Mouse (Mus musculus) forebrain, embryonic 13.5 days (tissue): ENCODE data around the gene Luc7l. TPM values are rescaled to one million over a fixed set of nuclear protein-coding genes. Genes with fewer than 3 reads are reported as not detected.

Source experiments
- ATAC-seq: fragments of 200-750 bp; cut with Nextera tagmentation; 2 replicates; pipeline ENCODE4 v1.8.0; 2017
- H3K27ac ChIP-seq: fragments of 300-500 bp; sonication (generic); 2 replicates; pipeline ENCODE4 v1.5.1; 2015; ENCODE audit warnings: inconsistent platforms, mild to moderate bottlenecking, moderate library complexity
- H3K27me3 ChIP-seq: fragments of 300-500 bp; sonication (generic); 2 replicates; pipeline ENCODE4 v1.6.1; 2015; ENCODE audit warnings: mild to moderate bottlenecking, inconsistent platforms
- H3K36me3 ChIP-seq: fragments of 300-500 bp; sonication (generic); 2 replicates; pipeline ENCODE4 v1.6.1; 2015; ENCODE audit warnings: mild to moderate bottlenecking, inconsistent platforms; ENCODE audit not compliant: poor library complexity, severe bottlenecking
- H3K4me1 ChIP-seq: fragments of 300-500 bp; sonication (generic); 2 replicates; pipeline ENCODE4 v1.6.1; 2015; ENCODE audit warnings: inconsistent platforms
- H3K4me2 ChIP-seq: fragments of 300-500 bp; sonication (generic); 2 replicates; pipeline ENCODE4 v1.6.1; 2015; ENCODE audit warnings: inconsistent platforms, mild to moderate bottlenecking, moderate library complexity
- H3K4me3 ChIP-seq: fragments of 300-500 bp; sonication (generic); 2 replicates; pipeline ENCODE4 v1.5.1; 2015; ENCODE audit warnings: mild to moderate bottlenecking, inconsistent platforms
- H3K9ac ChIP-seq: fragments of 300-500 bp; sonication (generic); 2 replicates; pipeline ENCODE4 v1.6.1; 2015; ENCODE audit warnings: mild to moderate bottlenecking, inconsistent platforms
- H3K9me3 ChIP-seq: fragments of 300-500 bp; sonication (generic); replicated peaks from 2 replicates; pipeline ENCODE4 v1.6.1; 2016; ENCODE audit warnings: inconsistent platforms
- whole genome bisulfite sequencing: fragments of 180-500 bp; shearing (Covaris S2); methylation state at CpG from one replicate; pipeline ENCODE4 v1.1.7; 2015; 5-methylcytosine and 5-hydroxymethylcytosine counted together
- polyA plus RNA-seq: library from polyadenylated mRNA; unstranded; fragments of >200 nt; fragmentation: Nextera tagmentation; extraction: Ambion mirVana; gene quantifications from 2 replicates; pipeline ENCODE4 v1.2.1, GENCODE M21; 2015

The Luc7l gene
- polyA plus RNA-seq, 1 experiment from 2014 or later = 121 TPM

DNA sequence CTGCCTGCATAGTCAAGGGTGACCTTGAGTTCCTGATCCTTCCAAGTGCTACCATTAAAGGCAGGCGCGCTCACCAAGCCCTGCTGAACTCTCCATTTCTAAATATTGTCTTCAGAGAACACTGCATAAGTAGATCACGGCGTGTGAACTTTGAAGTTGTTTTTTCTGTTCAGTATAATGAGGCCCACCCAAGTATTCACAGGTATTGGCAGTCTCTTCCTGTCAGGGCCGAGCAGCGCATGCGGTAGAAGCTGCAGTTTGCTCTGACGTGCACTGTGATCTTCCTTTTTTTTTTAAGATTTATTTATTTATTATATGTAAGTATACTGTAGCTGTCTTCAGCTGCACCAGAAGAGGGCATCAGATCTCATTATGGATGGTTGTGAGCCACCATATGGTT is 18.3 kb upstream of the Luc7l start:
- no peaks in the 10 kb centered on the region for H3K27me3 ChIP-seq
- no peaks in the 10 kb centered on the region for H3K9me3 ChIP-seq
- H3K4me3 ChIP-seq = no peak overlapping the region
- H3K4me2 ChIP-seq = no peak overlapping the region
- WGBS = 90% methylated on average over 8 of the region's 8 CpGs
- H3K27ac ChIP-seq = no peak overlapping the region
- H3K4me1 ChIP-seq = peaks cover 12% of the 10 kb centered on the region; the same call in 1 of the 2 replicates
- H3K36me3 ChIP-seq = no peaks in the 10 kb centered on the region
- no peak for ATAC-seq
- no peak overlapping the region for H3K9ac ChIP-seq

DNA sequence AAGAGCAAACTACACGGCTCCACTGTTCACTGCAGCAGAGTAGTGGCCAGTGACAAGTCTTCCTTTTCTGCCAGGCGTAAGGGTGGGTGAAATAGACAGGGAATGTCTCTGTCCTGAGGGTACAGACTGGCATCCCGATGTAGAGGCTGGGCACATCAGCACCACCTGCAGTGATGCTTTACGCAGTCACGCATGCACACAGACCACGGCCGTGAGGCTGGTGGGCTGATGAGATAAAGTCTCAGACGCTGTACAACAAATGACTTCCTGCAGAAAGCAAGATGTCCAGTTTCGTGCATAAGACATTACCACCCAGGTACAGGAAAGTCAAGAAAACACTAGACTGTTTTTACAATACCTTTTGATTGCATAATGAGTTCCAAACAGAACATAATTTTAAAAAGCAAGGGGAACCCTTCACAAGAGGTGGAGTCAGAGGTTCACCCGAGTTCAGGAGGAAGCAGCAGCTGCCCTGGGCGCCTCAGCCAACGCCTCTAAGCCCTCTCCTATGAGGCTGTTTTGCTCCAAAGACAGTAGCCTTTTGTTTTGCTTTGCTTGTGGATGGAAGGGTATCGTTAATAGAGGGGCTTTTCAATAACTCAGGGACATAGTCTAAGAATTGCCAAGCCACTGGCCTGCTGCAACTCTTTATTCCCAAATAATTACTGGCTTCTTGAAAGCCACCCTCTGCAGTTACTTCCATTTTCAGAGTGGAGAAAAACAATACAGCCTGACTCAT is 17.4 kb upstream of the Luc7l start:
- 49% methylated on average over 13 of the region's 13 CpGs for WGBS
- Histone ChIP-seq H3K9ac (no peak overlapping the region), H3K36me3 (no peaks in the 10 kb centered on the region), H3K4me2 (no peak overlapping the region), H3K27me3 (no peaks in the 10 kb centered on the region), H3K4me3 (no peak overlapping the region), H3K4me1 (peaks cover 12% of the 10 kb centered on the region; the same call in 1 of the 2 replicates), H3K27ac (no peak overlapping the region; the same call in 1 of the 2 replicates), H3K9me3 (no peaks in the 10 kb centered on the region)
- no peak for ATAC-seq

- Histone ChIP-seq H3K4me1 (peaks cover 12% of the 10 kb centered on the region; the same call in 1 of the 2 replicates), H3K36me3 (no peaks in the 10 kb centered on the region), H3K4me2 (no peak overlapping the region), H3K9ac (no peak overlapping the region), H3K27ac (no peak overlapping the region), H3K4me3 (no peak overlapping the region), H3K9me3 (no peaks in the 10 kb centered on the region), H3K27me3 (no peaks in the 10 kb centered on the region)
- 87% methylated on average over 10 of the region's 10 CpGs for WGBS
- ATAC-seq = no peak
Measured at GRCm38 (mm10) chr17:26237667-26238066, 15.0 kb upstream of the Luc7l start.

- ATAC-seq = no peak
- Histone ChIP-seq H3K4me2 (no peak overlapping the region), H3K36me3 (no peaks in the 10 kb centered on the region), H3K9ac (no peak overlapping the region), H3K9me3 (no peaks in the 10 kb centered on the region), H3K4me3 (no peak overlapping the region), H3K4me1 (peaks cover 23% of the 10 kb centered on the region), H3K27me3 (no peaks in the 10 kb centered on the region), H3K27ac (no peak overlapping the region)
- WGBS = 70% methylated on average over 2 of the region's 2 CpGs
Measured at GRCm38 (mm10) chr17:26239551-26239950, 13.1 kb upstream of the Luc7l start.

DNA sequence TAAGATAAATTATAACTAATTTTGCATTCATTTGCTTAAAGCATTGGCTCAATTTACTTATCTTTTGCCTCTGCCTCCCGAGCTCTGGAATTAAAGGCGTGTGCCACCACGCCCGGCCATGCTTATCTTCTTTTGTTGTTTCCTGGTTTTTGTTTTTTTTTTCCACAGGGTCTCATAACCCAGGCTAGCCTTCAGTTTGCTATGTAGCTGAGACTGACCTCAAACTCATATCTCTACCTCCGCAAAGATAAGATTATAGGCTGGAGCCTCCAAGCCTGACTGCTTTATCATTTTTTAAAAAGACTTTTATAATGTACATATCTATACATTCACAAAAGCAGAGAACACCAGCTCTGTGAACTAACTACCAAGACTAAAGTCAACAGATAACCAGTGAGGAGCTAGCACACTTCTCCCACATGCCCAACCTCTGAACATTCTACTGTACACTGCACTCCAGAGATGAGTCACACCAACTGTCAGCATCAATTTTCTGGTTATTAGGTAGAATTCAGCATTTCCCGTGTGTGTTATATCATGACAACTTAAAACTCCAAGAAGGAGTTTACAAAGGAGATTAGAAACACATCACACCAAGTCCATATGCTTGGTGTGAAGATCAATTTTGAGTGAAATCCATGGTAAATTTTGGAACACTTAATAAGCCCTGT is 12.4 kb upstream of the Luc7l start:
- no peak overlapping the region for H3K27ac ChIP-seq
- no peak overlapping the region for H3K9ac ChIP-seq
- no peaks in the 10 kb centered on the region for H3K9me3 ChIP-seq
- WGBS = 88% methylated on average over 6 of the region's 6 CpGs
- ATAC-seq = no peak
- no peak overlapping the region for H3K4me3 ChIP-seq
- H3K4me2 ChIP-seq = no peak overlapping the region
- no peaks in the 10 kb centered on the region for H3K27me3 ChIP-seq
- no peaks in the 10 kb centered on the region for H3K36me3 ChIP-seq
- H3K4me1 ChIP-seq = peaks cover 21% of the 10 kb centered on the region

DNA sequence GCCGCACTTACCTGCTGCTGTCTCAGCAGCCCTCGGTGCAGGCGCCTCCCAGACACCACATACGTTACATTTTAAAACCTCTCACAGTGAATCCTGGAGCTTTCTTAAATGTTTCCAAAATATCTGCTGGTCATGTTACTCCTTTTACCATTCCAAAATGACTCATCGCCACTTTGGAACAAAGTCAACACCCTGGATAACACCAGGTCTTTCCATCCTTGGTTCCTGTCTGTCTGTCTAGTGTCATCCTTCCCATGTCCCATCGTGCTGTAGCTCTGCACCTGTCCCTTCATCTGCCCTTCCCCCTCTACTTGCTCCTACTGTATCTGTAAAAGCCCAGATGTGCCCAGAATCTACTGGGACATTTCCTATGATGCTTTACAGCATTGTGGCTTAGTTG is 11.7 kb upstream of the Luc7l start:
- no peak overlapping the region for H3K4me2 ChIP-seq

GRCm38 (mm10) chr17:26243471-26244100 is 9.1 kb upstream of the Luc7l start:
- Histone ChIP-seq H3K27me3 (peaks cover 7% of the 10 kb centered on the region; the same call in 1 of the 2 replicates), H3K4me1 (peaks cover 12% of the 10 kb centered on the region), H3K4me2 (peak overlapping the region; percentile 86), H3K4me3 (peak overlapping the region; percentile 69), H3K27ac (peak overlapping the region; percentile 31; the same call in 1 of the 2 replicates), H3K36me3 (no peaks in the 10 kb centered on the region), H3K9me3 (no peaks in the 10 kb centered on the region), H3K9ac (peak overlapping the region; percentile 76)
- under 1% methylated on average over 32 of the region's 32 CpGs for WGBS
- peak; percentile 85 for ATAC-seq

More for the DNA sequence above, 11.7 kb upstream of the Luc7l start:
- no peak overlapping the region for H3K4me3 ChIP-seq
- H3K4me1 ChIP-seq = peaks cover 13% of the 10 kb centered on the region
- H3K9ac ChIP-seq = no peak overlapping the region
- WGBS = 81% methylated on average over 6 of the region's 6 CpGs
- no peaks in the 10 kb centered on the region for H3K36me3 ChIP-seq
- H3K27me3 ChIP-seq = no peaks in the 10 kb centered on the region
- no peak overlapping the region for H3K27ac ChIP-seq
- no peak for ATAC-seq
- no peaks in the 10 kb centered on the region for H3K9me3 ChIP-seq

- no peaks in the 10 kb centered on the region for H3K9me3 ChIP-seq
- peak within 1 kb of the TSS; percentile 69 for H3K4me3 ChIP-seq
- WGBS = 8% methylated on average over 31 of the region's 33 CpGs
- H3K4me1 ChIP-seq = peaks cover 12% of the 10 kb centered on the region
- H3K4me2 ChIP-seq = peak within 1 kb of the TSS; percentile 86
- peak; percentile 97 for ATAC-seq
- peak within 1 kb of the TSS; percentile 65 for H3K27ac ChIP-seq
- peak within 1 kb of the TSS; percentile 76 for H3K9ac ChIP-seq
- no peaks in the 10 kb centered on the region for H3K36me3 ChIP-seq
- H3K27me3 ChIP-seq = peaks cover 7% of the 10 kb centered on the region; the same call in 1 of the 2 replicates
Measured at GRCm38 (mm10) chr17:26244101-26244841, 8.4 kb upstream of the Luc7l start, which contains the start of gene Fam234a. Gene Fam234a (minus strand): TSS chr17:26244242.

DNA sequence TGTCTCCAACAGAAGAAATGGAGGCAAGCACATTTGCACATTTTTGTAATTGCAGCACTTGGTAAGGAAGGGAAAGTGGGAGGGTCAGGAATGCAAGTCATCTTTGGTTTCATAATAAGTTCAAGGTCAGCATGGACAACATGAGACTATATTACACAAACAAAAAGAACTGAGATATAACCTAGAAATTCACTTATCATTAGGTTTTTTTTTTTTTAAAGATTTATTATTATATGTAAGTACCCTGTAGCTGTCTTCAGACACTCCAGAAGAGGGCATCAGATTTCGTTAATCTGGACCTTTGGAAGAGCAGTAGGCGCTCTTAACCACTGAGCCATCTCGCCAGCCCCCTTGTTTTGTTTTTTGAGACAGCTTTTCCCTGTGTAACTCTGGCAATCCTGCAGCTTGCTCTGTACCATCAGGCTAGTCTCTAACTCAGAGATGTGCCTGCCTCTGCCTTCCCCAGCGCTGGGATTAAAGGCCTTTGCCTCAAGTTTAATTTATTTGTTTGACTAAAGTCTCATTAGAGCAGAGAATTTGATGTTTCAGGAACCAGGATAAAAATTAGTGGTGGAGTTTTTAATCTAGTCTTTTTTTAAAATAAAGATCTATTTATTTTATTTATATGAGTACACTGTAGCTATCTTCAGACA is 684 bp upstream of the Luc7l start:
- Histone ChIP-seq H3K4me3 (peak overlapping the region; percentile 98), H3K9me3 (no peaks in the 10 kb centered on the region), H3K27ac (peak overlapping the region; percentile 98), H3K27me3 (peaks cover 7% of the 10 kb centered on the region; the same call in 1 of the 2 replicates), H3K36me3 (peaks cover 12% of the 10 kb centered on the region), H3K9ac (peak overlapping the region; percentile 98; the same call in 1 of the 2 replicates), H3K4me2 (peak overlapping the region; percentile 86), H3K4me1 (peaks cover 20% of the 10 kb centered on the region)
- WGBS = 52% methylated on average over 4 of the region's 4 CpGs
- no peak for ATAC-seq

- 0% methylated on average over 24 of the region's 24 CpGs for WGBS
- H3K9me3 ChIP-seq = no peaks in the 10 kb centered on the region
- H3K4me3 ChIP-seq = peak overlapping the region; percentile 98
- peaks cover 25% of the 10 kb centered on the region for H3K36me3 ChIP-seq
- ATAC-seq = no peak
- peak overlapping the region; percentile 98 for H3K27ac ChIP-seq
- no peaks in the 10 kb centered on the region; the same call in 1 of the 2 replicates for H3K27me3 ChIP-seq
- H3K4me1 ChIP-seq = peaks cover 20% of the 10 kb centered on the region
- peak overlapping the region; percentile 86 for H3K4me2 ChIP-seq
- peak overlapping the region; percentile 98 for H3K9ac ChIP-seq
Measured at GRCm38 (mm10) chr17:26253399-26253798, 703 bp downstream of the Luc7l start.

- Histone ChIP-seq H3K4me1 (peaks cover 20% of the 10 kb centered on the region), H3K27me3 (no peaks in the 10 kb centered on the region), H3K9me3 (no peaks in the 10 kb centered on the region), H3K27ac (no peak overlapping the region), H3K36me3 (peaks cover 43% of the 10 kb centered on the region), H3K4me2 (no peak overlapping the region), H3K9ac (no peak overlapping the region), H3K4me3 (no peak overlapping the region)
- 94% methylated on average over 7 of the region's 7 CpGs for WGBS
- no peak for ATAC-seq
Measured at GRCm38 (mm10) chr17:26255313-26255712, 2.6 kb downstream of the Luc7l start.
